Mouse (Mus musculus): Measurements from ENCODE around the gene Sult2a8. TPM values are rescaled to one million over a fixed set of nuclear protein-coding genes. Genes with fewer than 3 reads are reported as not detected.
"Not testable (repeated sequence)": the region's sequence is repeated elsewhere in the genome, so short reads cannot be mapped to it uniquely, and the experiment has no call there.

Sult2a8 gene
- not detected for total RNA-seq (2021)
- long read RNA-seq, experiment 1: 0 reads
- long read RNA-seq, experiment 2: 0 reads

- no peak for DNase-seq (ENCODE audit: low spot score in 2 of 2)
- intact Hi-C loops (cut with DNase I): no loop called here
Observed at GRCm38 (mm10) chr7:14446534-14446933, at the start of gene Sult2a8. Gene Sult2a8, minus strand, starts transcription at chr7:14446769.

GRCm38 (mm10) chr7:14494130-14494529 is 47.6 kb upstream of the Sult2a8 start, which contains the start of gene Sult2a7:
Gene Sult2a7, minus strand, starts transcription at chr7:14494230.
- DNase-seq (ENCODE audit: low spot score in 2 of 2): no peak
- intact Hi-C loops (cut with DNase I): no loop called here

GRCm38 (mm10) chr7:14492886-14493285 is 46.3 kb upstream of the Sult2a8 start:
- no peak for DNase-seq (ENCODE audit: low spot score in 2 of 2)
- intact Hi-C loops (cut with DNase I): no loop called here

- intact Hi-C loops (cut with DNase I): no loop called here
- DNase-seq (ENCODE audit: low spot score in 2 of 2): no peak
Observed at GRCm38 (mm10) chr7:14439581-14439980, 7.0 kb downstream of the Sult2a8 start.

- intact Hi-C loops (cut with DNase I): no loop called here
- no peak for DNase-seq (ENCODE audit: low spot score in 2 of 2)
Observed at GRCm38 (mm10) chr7:14438484-14438883, 8.1 kb downstream of the Sult2a8 start.

GRCm38 (mm10) chr7:14438029-14438428 is 8.5 kb downstream of the Sult2a8 start:
- intact Hi-C loops (cut with DNase I): no loop called here

GRCm38 (mm10) chr7:14399363-14399762 is 47.2 kb downstream of the Sult2a8 start:
- intact Hi-C loops (cut with DNase I); DNase-seq (ENCODE audit: low spot score in 2 of 2): not testable (repeated sequence)

More at GRCm38 (mm10) chr7:14438029-14438428, 8.5 kb downstream of the Sult2a8 start:
- no peak for DNase-seq (ENCODE audit: low spot score in 2 of 2)

GRCm38 (mm10) chr7:14396462-14396861 is 50.1 kb downstream of the Sult2a8 start:
- no peak for DNase-seq (ENCODE audit: low spot score in 2 of 2)
- intact Hi-C loops (cut with DNase I): no loop called here

Other genes with a start within 250 kb of the Sult2a8 start
- gene Sult2a6, start 191.9 kb downstream of the Sult2a8 start, total RNA-seq (2021): not detected
- not detected for gene Obox8, start 113.2 kb downstream of the Sult2a8 start, total RNA-seq (2021)
- not detected for gene Sult2a7, start 47.5 kb upstream of the Sult2a8 start, total RNA-seq (2021)
- under 1 TPM in 1 of 2 experiments, not detected in 1; 0.06 TPM for gene Vmn1r90, start 116.7 kb upstream of the Sult2a8 start, total RNA-seq (2021)
- not detected for gene Obox7, start 212.7 kb upstream of the Sult2a8 start, total RNA-seq (2021)